Mouse (Mus musculus) urinary bladder, postnatal 4 days (tissue): ENCODE results near the gene Nol4l.

Experiments
- DNase-seq, 2 experiments: peaks; one replicate each; pipeline ENCODE4 v3.0.0; 2021 to 2022; ENCODE audit warnings: low spot score in 2 of 2

The Nol4l gene

DNA sequence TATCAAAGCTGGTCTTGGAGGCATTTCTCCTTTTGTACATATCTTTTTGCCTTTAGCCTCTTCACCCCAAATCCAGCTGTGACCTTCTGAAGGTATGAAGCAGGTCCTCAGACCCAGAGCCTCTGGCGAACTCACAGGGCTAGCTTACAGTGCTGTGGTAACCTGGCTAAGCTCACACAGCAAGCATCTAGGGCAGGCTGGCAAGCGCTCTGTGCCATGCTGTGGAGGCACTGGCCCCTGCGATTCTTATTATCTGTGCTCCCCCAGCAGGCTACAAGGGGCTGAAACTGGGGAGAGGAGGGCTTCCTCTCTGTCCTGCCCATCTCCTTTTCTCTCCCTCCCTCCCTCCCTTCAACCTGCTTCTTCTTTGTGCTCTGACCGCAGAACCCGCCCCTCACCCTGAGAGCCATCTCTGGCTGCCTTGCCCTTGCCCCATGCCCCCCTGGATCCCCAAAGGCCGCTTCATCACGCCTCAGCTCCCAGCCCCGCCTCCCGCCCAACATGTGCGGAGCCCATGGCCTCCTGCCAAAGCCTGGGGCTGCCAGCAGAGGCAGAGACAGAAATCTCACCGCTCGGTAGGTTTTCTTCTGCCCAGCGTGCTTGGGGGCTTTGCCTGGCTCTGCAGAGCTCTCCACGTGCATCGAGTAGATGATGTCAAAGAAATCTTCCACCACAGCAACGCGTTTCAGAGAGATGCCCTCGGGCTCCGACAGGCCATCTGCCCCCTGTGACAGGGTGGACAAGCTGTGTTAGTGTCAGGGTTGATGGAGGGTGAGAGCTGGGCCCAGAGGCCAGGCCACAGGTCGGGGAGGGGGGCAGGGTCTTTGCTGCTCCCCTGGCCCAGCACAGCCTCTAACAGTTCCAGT is 46.4 kb downstream of the Nol4l start:
- DNase-seq, result peak in 1 of 2 experiments; percentile 67

DNA sequence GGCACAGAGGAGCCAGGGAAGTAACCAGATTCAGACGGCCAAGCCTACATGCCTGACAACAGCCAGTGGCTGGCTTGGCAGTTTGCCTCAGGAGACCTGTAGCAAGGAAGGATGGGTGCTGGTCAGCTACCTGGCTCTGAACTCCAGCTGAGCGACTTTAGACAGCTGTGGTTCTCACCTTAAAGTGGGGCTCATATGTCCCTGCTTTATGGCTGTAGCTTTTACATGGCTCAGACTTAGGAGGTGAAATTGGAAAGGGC is 48.0 kb downstream of the Nol4l start:
- no peak for DNase-seq

DNA sequence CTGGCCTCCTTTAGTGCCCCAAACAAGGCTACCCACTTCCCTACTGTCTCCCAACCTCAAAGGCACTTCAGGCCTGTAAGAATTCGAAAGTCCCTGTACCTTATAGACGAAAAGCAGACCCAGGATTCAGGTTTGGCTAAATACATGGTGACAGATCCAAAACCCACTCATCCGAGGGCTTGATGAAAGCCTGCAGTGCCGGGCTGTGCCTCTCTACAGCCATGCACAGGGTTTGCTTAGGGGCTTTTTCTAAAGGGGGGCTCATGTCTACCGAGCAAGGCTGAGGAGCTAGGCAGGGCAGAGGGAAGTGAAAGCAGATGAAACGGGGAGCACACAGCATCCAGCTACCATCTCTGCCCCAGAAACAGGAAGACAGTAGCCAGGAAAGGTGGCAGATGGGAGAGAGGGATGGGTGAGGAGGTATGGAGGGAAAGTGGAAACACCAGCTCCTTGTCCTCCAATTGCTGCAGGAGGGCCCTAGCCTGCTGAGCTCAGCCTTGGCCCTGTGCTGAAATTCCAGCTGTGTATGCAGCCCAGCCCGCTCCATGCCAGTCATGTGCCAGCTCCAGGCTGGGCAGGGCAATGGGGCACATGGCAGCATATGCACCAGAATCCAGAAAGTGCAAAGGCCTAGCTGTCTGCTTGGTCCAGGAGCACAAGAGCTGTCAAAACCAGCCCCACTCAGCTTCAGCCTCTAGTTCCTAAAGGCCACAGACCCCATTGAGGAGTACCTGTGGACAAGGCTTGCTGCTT is 48.5 kb downstream of the Nol4l start:
- DNase-seq, result no peak

DNA sequence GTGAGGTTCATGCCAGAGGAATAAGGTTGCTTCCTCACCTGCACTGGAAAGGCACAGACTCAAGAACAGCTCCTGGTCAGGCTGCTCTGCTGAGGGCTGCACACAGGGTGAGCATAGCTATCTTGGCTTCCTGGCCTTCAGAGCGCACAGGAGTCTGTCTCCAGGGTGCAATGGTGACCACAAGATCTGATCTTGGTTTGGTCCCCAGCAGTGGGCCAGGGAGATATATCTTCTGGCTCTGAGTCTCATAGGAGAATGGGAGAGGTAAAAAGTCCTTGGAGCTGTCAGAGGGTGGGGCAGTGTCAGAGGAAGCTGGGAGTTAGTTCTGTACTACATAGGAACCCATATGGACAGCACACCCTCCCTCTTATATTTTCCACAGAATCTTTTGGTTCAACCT is 50.3 kb downstream of the Nol4l start:
- DNase-seq, result no peak

DNA sequence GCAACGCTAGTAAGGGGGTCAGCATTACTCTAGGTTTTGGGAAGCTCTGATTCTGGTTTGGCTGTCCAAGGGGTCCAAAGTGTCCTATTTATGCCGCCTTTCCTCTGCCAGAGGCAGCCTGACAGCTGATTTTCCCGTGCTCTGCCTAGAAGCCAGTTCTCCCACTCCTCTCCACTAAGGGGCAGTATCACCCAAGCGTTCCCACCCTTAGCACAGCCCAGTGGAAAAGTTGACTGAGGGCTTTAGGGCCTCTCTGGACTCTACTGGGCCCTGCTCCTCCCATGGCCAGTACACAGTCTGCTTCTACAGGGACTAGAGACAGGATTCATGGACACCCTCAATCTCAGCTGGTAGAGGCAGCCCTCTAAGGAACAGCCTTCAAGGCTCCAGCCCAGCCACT is 51.2 kb downstream of the Nol4l start:
- DNase-seq, result peak; percentile 67 to 77

DNA sequence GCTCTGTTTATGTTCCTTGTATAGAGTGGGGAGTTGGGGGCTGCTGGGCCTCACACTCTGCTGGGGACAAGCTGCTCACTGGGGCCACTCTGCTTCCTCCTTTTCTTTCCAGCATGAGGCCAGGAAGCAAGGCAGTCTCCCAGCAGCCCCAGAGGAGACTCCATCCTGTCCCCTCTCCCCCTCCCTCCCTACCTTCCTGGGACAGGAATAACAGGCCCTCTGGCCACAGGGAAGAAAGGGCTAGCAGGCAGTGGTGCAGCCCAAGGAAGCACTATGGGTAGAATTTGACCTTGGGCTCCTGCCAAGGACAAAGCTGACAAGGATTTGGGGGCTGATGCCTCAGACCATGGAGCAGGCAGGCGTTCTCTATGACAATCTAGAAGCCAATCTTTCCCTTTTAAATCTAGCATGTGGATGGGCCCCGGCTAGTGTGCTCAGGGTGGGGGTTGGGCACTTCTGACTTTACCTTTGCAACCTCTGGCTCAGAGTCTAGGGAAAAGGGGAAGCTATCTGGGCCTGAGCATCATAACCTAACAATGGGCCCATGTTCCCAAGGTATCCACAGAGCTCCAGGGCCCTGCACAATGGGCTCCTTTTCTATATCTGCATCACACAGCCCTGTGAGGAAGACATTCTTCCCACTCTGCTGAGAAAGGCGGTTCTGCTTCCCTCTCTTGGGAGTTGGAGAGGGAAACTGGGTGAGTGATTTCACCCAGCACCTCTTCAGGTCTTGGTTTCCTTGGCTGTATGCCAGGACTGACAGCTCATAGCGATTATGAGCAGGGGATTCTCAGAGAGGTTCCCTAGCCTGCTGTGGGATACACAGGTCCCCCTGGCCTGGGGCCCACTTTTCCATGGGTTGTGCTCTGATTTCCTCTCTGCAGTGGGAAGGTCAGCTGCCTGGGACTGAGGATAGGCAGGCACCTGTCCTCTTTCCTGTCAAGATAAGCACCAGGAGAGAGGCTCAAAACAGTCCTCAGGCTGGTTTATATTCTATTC is 54.4 kb downstream of the Nol4l start:
- DNase-seq, result no peak

DNA sequence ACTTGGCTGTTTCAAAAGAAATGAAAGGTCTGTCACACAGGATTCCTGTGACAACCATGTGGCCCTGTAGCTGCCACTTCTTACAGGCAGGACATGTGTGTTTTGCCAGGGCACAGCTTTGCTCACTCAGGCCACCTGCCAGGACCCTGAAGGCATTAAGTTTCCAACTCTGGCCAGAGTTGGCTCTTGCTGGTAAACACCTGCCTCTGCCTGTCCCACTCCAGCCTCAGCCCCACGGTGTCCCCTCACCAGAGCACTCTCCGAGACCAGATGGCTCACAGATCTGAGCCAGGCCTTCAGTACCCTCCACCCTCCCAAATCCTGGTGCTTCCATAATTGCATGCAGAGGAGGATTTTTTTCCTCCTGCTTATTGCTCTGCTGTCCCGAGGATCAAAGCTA is 58.8 kb downstream of the Nol4l start:
- no peak for DNase-seq

DNA sequence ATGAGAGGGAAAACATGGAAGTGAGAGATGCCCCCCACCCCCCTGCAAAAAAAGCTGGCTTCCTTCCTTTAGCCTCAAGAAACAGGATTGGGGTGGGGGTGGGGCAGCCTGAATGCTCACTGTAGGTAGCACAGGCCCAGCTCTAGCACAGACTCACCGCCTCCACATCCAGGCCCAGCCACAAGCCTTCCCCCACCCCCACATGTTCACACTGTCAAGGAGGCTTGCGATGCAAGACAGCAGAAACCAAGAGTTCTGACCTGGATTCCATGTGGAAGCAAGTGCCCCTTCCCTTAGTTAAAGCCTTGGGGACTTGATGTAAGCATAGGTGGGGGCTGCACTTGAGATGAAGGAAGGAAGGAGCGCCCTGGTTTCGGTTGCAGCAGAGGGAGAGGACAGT is 60.0 kb downstream of the Nol4l start:
- DNase-seq, result no peak

DNA sequence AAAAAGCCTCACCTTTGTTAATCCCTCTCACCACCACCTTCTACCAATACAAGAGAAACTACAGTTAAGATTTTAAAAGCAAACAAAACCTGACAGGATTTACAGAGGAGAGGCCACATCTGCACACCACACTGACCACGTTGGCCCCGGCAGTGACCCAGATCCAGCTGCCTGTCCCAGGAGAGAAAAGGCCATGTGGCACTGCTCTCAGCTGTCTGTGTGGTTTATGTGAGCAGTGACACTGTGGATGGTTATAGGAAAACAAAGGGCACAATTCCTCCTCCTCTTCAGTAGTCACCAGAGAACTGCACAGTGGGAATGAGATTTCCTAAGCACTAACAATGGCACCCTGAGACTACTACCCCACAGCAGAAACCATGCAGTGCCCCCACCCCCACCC is 60.5 kb downstream of the Nol4l start:
- no peak for DNase-seq

DNA sequence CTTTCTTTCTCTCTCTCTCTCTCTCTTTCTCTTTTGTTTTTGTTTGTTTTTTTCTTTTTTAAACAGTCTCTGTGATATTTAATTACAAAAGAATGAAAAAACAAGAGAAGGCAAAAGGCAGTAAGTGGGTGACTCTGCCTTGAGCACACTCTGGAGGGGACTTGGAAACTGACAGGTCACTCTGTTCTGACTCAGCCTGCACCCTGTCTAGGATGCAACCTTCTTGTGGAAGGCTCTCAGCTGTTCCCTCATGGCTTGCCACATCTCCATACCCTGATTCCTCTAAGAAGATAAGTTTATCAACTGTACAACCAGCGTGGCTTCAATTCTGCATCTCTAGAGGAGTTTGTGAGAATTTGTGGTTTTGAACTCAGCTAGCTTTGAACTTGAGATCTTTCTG is 62.4 kb downstream of the Nol4l start:
- DNase-seq, result no peak

DNA sequence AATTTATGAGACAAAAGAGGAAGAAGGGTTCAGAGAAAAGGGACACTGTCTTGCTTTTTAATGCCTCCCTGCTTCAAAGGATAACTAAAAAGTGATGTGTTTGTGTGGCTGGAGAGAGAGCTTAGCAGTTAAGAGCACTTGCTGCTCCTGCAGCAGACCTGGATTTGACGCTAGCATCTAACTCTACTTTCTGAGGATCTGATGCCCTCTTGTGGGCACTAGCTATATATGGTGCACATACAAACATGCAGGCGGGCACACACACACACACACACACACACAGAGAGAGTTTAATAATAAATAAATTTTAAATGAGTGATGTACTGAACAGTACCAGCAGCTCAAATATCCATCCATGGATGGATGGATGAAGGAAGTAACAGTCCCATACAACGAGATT is 66.5 kb downstream of the Nol4l start:
- DNase-seq, result no peak

DNA sequence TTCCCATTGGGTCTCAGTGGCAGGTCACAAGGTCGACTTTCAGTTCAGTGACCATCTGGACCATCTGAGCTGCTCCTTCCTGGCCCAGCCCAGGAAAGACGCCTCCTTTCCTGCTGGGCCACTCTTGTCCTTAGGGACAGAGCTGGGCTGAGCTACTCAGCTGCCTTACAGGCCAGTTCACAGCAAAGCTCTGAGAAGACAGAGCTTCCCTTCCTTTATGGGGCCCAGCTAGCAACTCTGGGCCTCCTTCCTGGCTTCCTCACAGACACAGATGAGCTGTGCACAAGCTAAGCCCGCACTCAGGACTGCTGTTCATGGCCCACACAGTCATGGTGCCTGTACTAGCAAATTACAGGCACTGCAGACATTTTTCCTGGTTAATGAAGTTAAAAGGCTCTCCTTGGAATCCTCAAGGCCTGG is 71.7 kb downstream of the Nol4l start:
- no peak for DNase-seq

DNA sequence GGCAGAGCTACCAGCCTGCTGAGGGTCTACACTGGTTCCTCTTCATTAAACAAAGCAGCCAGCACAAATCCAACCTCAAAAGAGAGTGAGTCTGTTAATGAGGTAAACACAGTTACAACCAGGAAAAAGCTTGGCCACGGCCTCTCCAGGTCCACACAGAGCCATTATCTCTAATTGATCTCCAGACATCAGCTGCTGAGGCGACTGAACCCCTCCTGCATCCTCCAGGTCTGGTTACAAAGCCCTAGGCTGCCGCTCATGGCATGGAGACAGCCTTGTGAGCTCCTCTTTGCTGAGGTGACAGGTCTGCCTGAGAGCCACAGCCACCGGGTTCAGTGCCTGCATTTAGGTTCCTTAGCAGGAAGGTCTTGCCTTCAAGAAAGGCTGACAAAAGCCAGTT is 72.3 kb downstream of the Nol4l start:
- no peak for DNase-seq

DNA sequence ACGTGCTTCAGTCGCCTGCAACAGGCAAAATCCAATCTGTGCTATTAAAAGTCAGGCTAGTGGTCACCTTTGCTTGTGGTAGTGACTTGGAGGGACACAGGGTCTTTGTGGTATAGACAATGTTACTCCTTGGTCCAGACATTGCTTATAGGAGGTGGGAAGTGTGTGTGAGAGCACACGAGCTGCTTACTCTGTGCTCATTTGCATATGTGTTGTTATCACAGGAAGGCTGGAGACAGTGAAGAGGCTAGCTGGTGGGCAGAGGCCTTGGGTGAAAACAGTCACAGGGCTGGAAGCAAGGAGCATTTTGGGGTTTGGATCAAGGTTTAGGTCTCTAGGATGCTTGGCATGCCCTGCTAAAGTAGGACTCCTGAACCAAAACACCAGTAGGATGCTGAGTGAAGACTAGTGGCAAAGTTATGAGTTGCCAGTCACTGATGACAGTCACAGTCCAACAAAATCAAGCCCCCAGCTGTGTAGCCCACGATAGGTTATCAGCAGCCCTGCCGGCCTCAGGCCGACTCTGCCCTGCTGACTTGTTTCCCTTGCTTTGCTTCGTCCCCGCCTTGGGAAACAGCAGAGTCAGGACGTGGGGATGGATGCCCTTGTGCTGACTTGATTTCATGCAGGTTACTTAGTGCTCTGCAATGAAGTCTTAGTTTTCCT is 74.8 kb downstream of the Nol4l start:
- no peak for DNase-seq

DNA sequence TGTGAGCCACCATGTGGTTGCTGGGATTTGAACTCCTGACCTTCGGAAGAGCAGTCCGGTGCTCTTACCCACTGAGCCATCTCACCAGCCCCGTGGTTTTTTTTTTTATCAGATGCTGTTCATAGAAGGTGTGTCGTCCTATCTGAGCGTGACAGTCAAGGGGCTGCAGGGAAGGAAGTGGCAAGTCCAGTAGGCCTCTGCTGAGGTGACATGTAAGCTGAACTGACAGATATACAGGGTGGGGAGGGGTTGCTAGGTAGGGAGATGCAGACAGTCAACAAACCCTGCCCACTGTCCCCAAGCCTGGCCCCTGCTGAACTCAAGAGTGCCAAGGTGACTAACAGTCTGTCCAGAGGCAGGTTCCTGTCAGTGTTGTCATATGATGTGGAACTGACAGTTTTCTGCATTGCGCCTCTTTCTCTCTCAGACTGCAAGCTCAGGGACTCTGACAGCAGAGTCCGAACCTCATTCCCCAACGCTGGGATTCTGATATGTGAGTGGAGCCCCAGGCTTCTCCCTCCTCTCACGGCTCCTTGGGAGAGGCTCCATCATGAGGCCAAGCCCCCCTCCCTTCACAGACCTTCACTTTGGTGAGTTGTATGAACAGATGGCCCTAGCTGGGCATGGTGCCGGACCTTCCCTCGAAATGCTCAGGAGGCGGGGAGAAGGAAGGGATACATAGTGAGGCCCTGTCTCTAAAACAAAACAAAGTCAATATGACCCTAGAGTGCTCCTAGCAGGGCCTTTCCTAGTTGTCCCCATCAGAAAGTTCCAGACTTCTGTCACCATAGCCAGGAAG is 75.6 kb downstream of the Nol4l start:
- no peak for DNase-seq

DNA sequence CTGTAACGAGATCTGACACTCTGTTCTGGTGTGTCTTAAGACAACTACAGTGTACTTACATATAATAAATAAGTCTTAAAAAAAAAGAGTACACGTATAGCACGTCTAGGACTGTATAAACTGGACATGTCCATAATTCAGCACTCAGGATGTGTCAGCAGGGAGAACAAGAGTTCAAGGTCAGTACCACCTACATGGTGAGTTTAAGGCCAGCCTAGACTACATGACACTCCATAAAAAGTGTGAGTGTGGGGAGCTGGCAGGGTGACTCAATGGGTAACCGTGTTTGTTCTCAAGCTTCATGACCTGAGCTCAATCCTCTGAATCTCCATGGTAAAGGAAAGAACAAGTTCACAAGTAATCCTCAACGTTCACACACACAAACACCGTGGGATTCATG is 81.3 kb downstream of the Nol4l start:
- DNase-seq, result no peak

DNA sequence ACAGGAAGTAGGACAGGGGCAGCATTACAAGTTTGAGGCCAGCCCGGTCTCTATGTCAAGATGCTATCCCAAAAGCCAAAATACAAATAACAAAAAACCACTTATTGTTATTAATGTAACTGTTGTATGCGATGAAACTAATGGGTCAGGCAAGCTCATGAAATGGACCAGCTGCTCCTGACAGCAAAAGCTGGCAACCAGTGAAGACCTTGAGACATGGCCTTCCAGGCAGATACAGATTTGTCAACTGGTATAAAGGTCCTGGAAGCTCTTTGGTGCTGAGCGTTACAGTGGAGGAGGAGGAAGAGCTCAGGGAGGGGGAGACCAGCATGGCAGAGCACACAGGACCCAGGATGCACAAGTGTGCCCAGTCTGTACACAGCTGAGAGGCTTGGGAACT is 82.1 kb downstream of the Nol4l start:
- DNase-seq, result no peak

DNA sequence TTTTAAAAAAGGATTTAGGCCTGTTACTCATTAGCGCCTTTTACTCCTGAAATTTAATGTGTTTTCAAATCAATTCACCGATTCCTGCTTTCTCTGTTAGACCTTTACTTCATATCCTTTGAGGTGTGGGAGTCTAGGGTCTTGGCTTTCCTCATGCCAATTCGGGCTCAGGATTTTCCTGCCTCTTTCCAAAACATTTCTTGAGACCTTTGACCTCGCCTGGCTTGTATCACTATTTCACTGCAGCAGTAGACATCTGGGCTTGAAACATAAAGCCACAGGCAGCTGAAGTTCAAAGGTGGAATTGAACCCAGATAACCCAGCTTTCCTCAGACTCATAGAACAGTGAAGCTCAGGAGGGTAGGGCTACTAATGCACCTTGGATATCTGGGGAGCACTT is 83.3 kb downstream of the Nol4l start:
- no peak for DNase-seq

DNA sequence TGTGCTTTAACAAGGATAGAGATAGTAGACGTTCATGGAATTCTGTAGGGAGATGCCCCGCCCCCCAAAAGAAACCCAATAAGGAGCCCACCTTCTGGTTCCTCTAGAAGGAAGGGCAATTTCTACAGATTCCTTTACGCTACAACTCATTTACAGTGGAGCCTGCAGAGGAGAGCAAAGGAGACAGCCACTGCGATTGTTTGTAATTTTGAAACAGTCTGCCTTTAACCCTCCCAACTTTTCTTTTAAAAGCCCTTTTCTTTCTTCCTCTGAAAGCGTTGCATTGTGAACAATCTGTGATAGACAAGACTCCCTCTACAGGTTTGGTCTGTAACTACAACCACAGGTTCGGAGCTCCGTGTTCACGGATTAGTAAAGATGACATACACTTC is 83.8 kb downstream of the Nol4l start:
- DNase-seq, result no peak

DNA sequence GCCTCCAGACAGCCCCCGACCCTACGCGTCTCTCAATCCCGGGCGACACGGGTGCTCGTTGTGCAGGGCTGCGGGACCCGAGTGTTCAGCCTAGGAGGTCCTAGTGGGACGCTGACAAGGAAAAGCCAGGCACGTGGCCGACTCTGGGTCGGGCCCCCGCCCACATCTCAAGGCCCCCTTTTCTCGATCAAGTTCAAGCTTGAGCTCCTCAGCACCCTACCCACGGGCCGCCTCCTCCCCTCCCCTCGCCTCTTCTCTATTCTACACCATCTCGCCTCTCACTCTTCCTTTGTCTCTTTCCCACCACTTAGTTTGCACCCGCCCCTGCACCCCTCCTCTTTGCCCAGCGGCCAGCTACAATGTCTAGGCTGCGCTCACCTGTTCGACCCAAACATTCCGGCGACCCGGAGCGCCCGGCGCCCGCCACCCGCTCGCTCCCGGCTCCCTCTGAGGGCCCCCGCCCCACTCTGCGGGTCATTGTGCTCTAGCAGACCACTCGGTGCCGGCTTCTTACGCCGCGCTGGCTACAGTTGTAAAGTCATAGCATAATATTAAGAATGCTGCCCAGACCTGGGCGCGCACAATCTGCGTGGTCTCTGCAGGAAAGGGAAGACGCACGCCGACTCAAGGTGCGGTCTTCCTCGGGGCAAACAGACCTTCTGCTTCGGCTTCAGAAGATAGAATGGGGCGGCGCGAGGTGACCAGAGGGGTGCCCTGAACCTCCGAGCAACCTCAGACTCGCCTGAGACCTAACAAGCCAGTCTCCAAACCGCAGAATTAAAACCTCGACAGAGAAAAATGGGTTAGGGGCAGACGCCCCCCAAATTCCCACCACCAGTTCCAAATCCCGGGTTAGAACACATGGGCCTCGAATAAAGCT is 84.4 kb downstream of the Nol4l start:
- no peak for DNase-seq
